Mouse (Mus musculus) forebrain, embryonic 11.5 days (tissue): ENCODE measurements at regions not wholly inside any gene's neighbourhood (a gene's known extent, or its start where the extent isn't known, plus 50 kb on each side); places are given as distances from the start of the nearest gene placed in this dataset.
"Not testable (repeated sequence)": the region's sequence is repeated elsewhere in the genome, so short reads cannot be mapped to it uniquely, and the experiment has no call there.

Experiments
- ATAC-seq: fragments of 200-750 bp; cut with Nextera tagmentation; replicated peaks from 2 replicates; pipeline ENCODE4 v1.8.0; 2017; ENCODE audit warnings: moderate TSS enrichment; ENCODE audit not compliant: low FRiP score
- DNase-seq: peaks from one replicate; pipeline ENCODE4 v3.0.0-alpha.2; 2017; ENCODE audit warnings: low spot score
- H3K27ac ChIP-seq: fragments of 300-500 bp; sonication (generic); 2 replicates; pipeline ENCODE4 v1.5.1; 2014; ENCODE audit warnings: low read depth, low read length
- H3K27me3 ChIP-seq: fragments of 300-500 bp; sonication (generic); 2 replicates; pipeline ENCODE4 v1.6.1; 2014; ENCODE audit warnings: mild to moderate bottlenecking, low read length, mixed read lengths; ENCODE audit not compliant: control insufficient read depth, insufficient read depth
- H3K36me3 ChIP-seq: fragments of 300-500 bp; sonication (generic); 2 replicates; pipeline ENCODE4 v1.6.1; 2014; ENCODE audit warnings: mild to moderate bottlenecking, low read length, moderate library complexity, mixed read lengths; ENCODE audit not compliant: control insufficient read depth, insufficient read depth
- H3K4me1 ChIP-seq: fragments of 300-500 bp; sonication (generic); replicated peaks from 2 replicates; pipeline ENCODE4 v1.6.1; 2014; ENCODE audit warnings: low read length, mixed read lengths; ENCODE audit not compliant: control insufficient read depth, insufficient read depth
- H3K4me2 ChIP-seq: fragments of 300-500 bp; sonication (generic); 2 replicates; pipeline ENCODE4 v1.6.1; 2014; ENCODE audit warnings: low read depth, mild to moderate bottlenecking, low read length, moderate library complexity, mixed read lengths; ENCODE audit not compliant: severe bottlenecking
- H3K4me3 ChIP-seq: fragments of 300-500 bp; sonication (generic); 2 replicates; pipeline ENCODE4 v1.5.1; 2014; ENCODE audit warnings: low read depth, low read length
- H3K9ac ChIP-seq: fragments of 300-500 bp; sonication (generic); 2 replicates; pipeline ENCODE4 v1.6.1; 2014; ENCODE audit warnings: low read length
- H3K9me3 ChIP-seq: fragments of 300-500 bp; sonication (generic); 2 replicates; pipeline ENCODE4 v1.6.1; 2016; ENCODE audit warnings: low read length, mixed read lengths; ENCODE audit not compliant: control insufficient read depth
- WGBS: fragments of 180-500 bp; shearing (Covaris S2); extraction: QIAGEN DNeasy Blood & Tissue Kit; methylation state at CpG from one replicate; pipeline ENCODE4 v1.1.7; 2014; 5-methylcytosine and 5-hydroxymethylcytosine counted together

DNA sequence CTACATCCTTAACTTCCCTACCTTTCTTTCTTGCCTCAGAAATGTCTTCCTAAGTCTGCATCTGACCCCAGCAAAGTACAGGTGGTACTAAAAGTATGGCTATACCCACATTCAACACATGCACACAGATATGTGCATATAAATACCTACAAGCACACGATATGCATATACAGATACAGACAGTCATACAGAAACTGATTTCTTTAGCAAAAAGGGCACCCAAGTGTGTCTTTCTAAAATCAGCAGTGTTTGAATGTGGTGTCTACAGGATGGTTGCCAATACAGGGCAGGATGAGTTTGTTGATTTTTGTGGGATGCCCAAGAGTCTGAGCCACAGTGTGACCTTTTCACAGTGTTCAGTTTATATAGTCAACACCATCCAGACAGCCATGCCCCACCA is 67.0 kb upstream of the Klf13 start:
- H3K4me1 ChIP-seq, result no peaks in the 10 kb centered on the region
- DNase-seq (no peak), ATAC-seq (no peak)
- H3K36me3 ChIP-seq, result no peaks in the 10 kb centered on the region
- no peak overlapping the region for H3K9ac ChIP-seq
- no peak overlapping the region for H3K4me2 ChIP-seq
- WGBS, result 94% methylated on average over 1 of the region's 1 CpGs
- H3K27me3 ChIP-seq, result no peaks in the 10 kb centered on the region
- no peaks in the 10 kb centered on the region for H3K9me3 ChIP-seq
- no peak overlapping the region for H3K27ac ChIP-seq
- H3K4me3 ChIP-seq, result no peak overlapping the region

- no peak for DNase-seq
- H3K4me1 ChIP-seq, result no peaks in the 10 kb centered on the region
- ATAC-seq, result no peak
- H3K36me3 ChIP-seq, result no peaks in the 10 kb centered on the region
- no peak overlapping the region for H3K27ac ChIP-seq
- H3K4me2 ChIP-seq, result no peak overlapping the region
- H3K9me3 ChIP-seq, result no peaks in the 10 kb centered on the region
- H3K27me3 ChIP-seq, result no peaks in the 10 kb centered on the region
- H3K4me3 ChIP-seq, result no peak overlapping the region
- no peak overlapping the region for H3K9ac ChIP-seq
- 94% methylated on average over 5 of the region's 5 CpGs for WGBS
Observed at GRCm38 (mm10) chr7:64003904-64004303, 65.2 kb upstream of the Klf13 start.

GRCm38 (mm10) chr7:64001611-64002111 is 62.9 kb upstream of the Klf13 start:
- Histone ChIP-seq H3K4me3 (no peak overlapping the region), H3K4me2 (no peak overlapping the region), H3K9ac (no peak overlapping the region), H3K4me1 (no peaks in the 10 kb centered on the region), H3K9me3 (no peaks in the 10 kb centered on the region), H3K27ac (no peak overlapping the region), H3K36me3 (no peaks in the 10 kb centered on the region), H3K27me3 (no peaks in the 10 kb centered on the region)
- 75% methylated on average over 9 of the region's 9 CpGs for WGBS
- ATAC-seq, result no peak
- DNase-seq, result no peak

DNA sequence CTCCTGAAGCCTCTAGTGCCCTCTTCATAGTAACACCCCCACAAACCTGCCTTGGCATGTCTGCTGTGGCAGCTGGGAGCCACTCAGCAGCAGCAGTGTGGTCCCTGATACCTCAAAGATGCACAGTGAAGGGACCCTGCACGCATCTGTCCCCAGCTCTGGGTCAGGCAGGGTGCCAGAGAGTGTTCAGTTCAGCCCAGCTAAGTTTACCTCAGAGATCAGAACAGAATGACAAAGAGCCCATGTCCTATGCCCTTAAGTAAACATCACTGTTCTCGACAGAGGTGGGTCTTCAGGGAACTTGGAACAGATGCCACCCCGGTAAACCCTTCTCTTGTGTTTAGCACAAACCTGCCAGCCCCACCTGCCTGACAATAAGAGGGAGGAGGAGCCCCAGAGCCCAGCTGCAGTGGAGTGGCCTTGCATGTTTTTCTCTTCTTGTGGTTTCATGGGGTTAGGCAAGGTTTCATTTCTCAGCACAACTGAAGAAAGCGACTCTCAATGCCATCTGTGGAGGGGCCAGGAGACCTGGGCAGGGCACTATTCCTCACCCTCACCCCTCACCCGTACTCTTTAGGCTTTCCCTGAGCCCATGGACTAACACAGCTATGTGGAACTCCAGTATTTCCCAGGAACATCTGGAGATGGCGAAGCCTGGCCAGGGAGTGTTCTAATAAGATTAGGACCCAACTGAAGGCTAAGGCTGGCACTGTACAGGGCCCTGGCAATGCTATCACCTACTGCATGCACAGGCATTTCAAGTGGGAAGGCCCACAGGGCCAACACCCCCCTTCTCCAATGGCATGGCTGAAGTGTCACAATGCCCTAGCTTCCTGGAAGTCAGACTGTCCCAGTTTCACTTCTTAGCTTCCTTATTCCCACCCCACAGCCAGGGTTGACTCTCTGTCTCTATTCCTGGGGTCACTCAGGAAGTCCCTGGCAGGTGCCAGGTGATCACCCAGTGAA is 60.6 kb upstream of the Klf13 start:
- Histone ChIP-seq H3K27ac (no peak overlapping the region), H3K4me2 (no peak overlapping the region), H3K36me3 (no peaks in the 10 kb centered on the region), H3K4me1 (no peaks in the 10 kb centered on the region), H3K9ac (no peak overlapping the region), H3K9me3 (no peaks in the 10 kb centered on the region), H3K4me3 (no peak overlapping the region), H3K27me3 (no peaks in the 10 kb centered on the region)
- DNase-seq (no peak), ATAC-seq (no peak)
- WGBS, result 73% methylated on average over 6 of the region's 6 CpGs

DNA sequence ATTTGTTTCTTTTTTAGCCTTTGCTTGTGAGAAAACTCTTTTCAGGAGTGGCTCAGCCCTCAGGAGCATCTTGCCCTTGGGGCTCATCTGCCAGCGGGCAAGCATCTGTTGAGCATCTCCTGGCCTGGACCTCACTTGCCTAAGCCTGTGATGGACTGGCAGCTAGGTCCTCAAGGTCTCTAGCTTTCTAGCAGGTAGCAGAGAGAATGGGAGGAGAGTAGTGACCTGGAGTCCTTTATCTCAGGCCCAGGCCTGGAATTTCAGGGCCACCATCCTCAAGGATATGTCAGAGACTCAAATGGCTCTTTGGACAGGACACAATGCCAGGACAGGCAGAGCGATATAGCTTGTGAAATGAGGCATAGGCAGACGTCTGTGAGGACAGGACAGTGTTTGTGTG is 59.3 kb upstream of the Klf13 start:
- H3K27ac ChIP-seq, result no peak overlapping the region
- H3K4me2 ChIP-seq, result no peak overlapping the region
- no peak overlapping the region for H3K4me3 ChIP-seq
- no peak overlapping the region for H3K9ac ChIP-seq
- H3K36me3 ChIP-seq, result no peaks in the 10 kb centered on the region
- H3K9me3 ChIP-seq, result no peaks in the 10 kb centered on the region
- H3K27me3 ChIP-seq, result no peaks in the 10 kb centered on the region
- ATAC-seq, result no peak
- H3K4me1 ChIP-seq, result no peaks in the 10 kb centered on the region
- 82% methylated on average over 3 of the region's 3 CpGs for WGBS
- no peak for DNase-seq

GRCm38 (mm10) chr7:63996581-63997098 is 57.9 kb upstream of the Klf13 start:
- Histone ChIP-seq H3K27me3 (no peaks in the 10 kb centered on the region), H3K4me3 (no peak overlapping the region), H3K9ac (no peak overlapping the region), H3K4me2 (no peak overlapping the region), H3K36me3 (no peaks in the 10 kb centered on the region), H3K9me3 (no peaks in the 10 kb centered on the region), H3K27ac (no peak overlapping the region), H3K4me1 (no peaks in the 10 kb centered on the region)
- DNase-seq (no peak), ATAC-seq (no peak)
- 90% methylated on average over 6 of the region's 6 CpGs for WGBS

DNA sequence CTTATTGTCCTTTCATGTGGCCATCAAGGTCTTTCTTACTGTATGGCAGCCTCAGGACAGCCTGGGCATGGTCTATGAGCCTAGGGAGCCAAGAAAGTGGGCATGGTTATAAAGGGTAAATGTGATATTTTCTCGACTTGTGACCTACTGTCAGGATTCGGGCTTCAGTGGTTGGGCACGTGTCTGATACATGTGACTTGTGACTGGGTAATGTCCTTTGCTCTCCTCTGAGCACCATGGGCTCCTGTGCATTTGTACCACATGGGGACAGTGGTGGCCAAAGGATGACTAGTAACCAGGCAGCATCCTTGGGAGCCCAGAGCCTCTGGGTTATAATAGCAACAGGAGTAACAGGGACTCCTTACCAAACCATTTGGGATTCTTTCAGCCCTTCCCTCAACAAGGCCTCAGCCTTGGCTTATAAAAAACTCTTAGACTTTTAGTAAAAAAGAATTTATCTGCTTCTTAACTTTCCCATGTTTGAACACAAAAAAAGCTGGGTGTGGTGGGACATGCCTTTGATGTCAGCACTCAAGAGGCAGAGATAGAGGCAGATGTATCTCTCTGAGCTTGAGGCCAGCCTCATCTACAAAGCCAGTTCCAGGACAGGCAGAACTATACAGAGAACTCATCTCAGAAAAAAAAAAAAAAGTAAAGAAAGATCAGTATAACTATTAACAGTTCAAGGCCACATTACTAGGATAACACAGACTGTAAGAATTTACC is 56.7 kb upstream of the Klf13 start:
- DNase-seq (no peak), ATAC-seq (no peak)
- Histone ChIP-seq H3K27me3 (no peaks in the 10 kb centered on the region), H3K9me3 (no peaks in the 10 kb centered on the region), H3K4me3 (no peak overlapping the region), H3K4me2 (no peak overlapping the region), H3K27ac (no peak overlapping the region), H3K36me3 (no peaks in the 10 kb centered on the region), H3K4me1 (no peaks in the 10 kb centered on the region), H3K9ac (no peak overlapping the region)
- WGBS, result 90% methylated on average over 3 of the region's 3 CpGs

DNA sequence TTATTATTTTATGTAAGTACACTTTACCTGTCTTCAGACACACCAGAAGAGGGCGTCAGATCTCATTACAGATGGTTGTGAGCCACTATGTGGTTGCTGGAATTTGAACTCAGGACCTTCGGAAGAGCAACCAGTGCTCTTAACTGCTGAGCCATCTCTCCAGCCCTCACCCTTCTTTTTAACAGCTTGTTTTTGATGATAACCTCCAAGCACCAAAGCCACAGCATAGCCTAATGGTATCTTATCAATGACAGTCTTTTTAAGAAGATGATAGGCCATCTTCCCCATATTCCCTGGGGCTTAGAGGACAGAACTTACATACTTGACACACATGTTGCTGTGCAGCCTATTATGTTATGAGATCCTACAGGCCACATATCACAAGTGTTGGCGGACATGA is 56.1 kb upstream of the Klf13 start:
- not testable (repeated sequence) for H3K9me3 ChIP-seq, H3K27ac ChIP-seq, H3K4me2 ChIP-seq, H3K4me1 ChIP-seq, H3K36me3 ChIP-seq, ATAC-seq, H3K4me3 ChIP-seq, DNase-seq, H3K27me3 ChIP-seq, H3K9ac ChIP-seq
- WGBS, result 74% methylated on average over 3 of the region's 3 CpGs
